Mouse (Mus musculus) neural tube, embryonic 11.5 days (tissue): Measurements from ENCODE around the gene Gnas. TPM values are rescaled to one million over a fixed set of nuclear protein-coding genes. Genes with fewer than 3 reads are reported as not detected.
A peak's percentile ranks its signal among the peaks of the same experiment; 100 is the strongest.
"Not testable (repeated sequence)": the region's sequence is repeated elsewhere in the genome, so short reads cannot be mapped to it uniquely, and the experiment has no call there.

Experiments used
- ATAC-seq: fragments of 200-750 bp; cut with Nextera tagmentation; 2 replicates; pipeline ENCODE4 v1.8.0; 2017; ENCODE audit warnings: moderate number of reproducible peaks, mild to moderate bottlenecking, moderate TSS enrichment, moderate library complexity; ENCODE audit not compliant: insufficient read depth, low FRiP score, low TSS enrichment
- DNase-seq: peaks from one replicate; pipeline ENCODE4 v3.0.0-alpha.2; 2015; ENCODE audit warnings: low spot score
- H3K27ac ChIP-seq: fragments of 300-500 bp; sonication (generic); 2 replicates; pipeline ENCODE4 v1.5.1; 2014; ENCODE audit warnings: low read depth, mild to moderate bottlenecking, low read length
- H3K27me3 ChIP-seq: fragments of 300-500 bp; sonication (generic); 2 replicates; pipeline ENCODE4 v1.6.1; 2014; ENCODE audit warnings: mild to moderate bottlenecking, low read length, mixed read lengths; ENCODE audit not compliant: control insufficient read depth, insufficient read depth
- H3K36me3 ChIP-seq: fragments of 300-500 bp; sonication (generic); 2 replicates; pipeline ENCODE4 v1.6.1; 2014; ENCODE audit warnings: mild to moderate bottlenecking, low read length, moderate library complexity, mixed read lengths; ENCODE audit not compliant: control insufficient read depth, insufficient read depth
- H3K4me1 ChIP-seq: fragments of 300-500 bp; sonication (generic); 2 replicates; pipeline ENCODE4 v1.6.1; 2014; ENCODE audit warnings: low read length, mixed read lengths; ENCODE audit not compliant: control insufficient read depth, insufficient read depth
- H3K4me2 ChIP-seq: fragments of 300-500 bp; sonication (generic); 2 replicates; pipeline ENCODE4 v1.6.1; 2014; ENCODE audit warnings: low read depth, mild to moderate bottlenecking, moderate library complexity
- H3K4me3 ChIP-seq: fragments of 300-500 bp; sonication (generic); 2 replicates; pipeline ENCODE4 v1.5.1; 2014; ENCODE audit warnings: low read depth, low read length
- H3K9ac ChIP-seq: fragments of 300-500 bp; sonication (generic); 2 replicates; pipeline ENCODE4 v1.6.1; 2014; ENCODE audit warnings: mild to moderate bottlenecking, low read length
- H3K9me3 ChIP-seq: fragments of 300-500 bp; sonication (generic); 2 replicates; pipeline ENCODE4 v1.6.1; 2016; ENCODE audit warnings: low read length; ENCODE audit not compliant: control insufficient read depth
- WGBS: fragments of 180-500 bp; shearing (Covaris S2); extraction: QIAGEN DNeasy Blood & Tissue Kit; methylation state at CpG from one replicate; pipeline ENCODE4 v1.1.7; 2014; 5-methylcytosine and 5-hydroxymethylcytosine counted together
- polyA plus RNA-seq: library from polyadenylated mRNA; unstranded; fragments of >200 nt; fragmentation: Nextera tagmentation; extraction: Ambion mirVana; gene quantifications from 2 replicates; pipeline ENCODE4 v1.2.1, GENCODE M21; 2014

The Gnas gene
- polyA plus RNA-seq, 1 experiment from 2014 or later: 1,351 TPM

GRCm38 (mm10) chr2:174310913-174311514 is 26.9 kb downstream of the Gnas start:
- no peaks in the 10 kb centered on the region for H3K27me3 ChIP-seq
- DNase-seq (peak; percentile 80), ATAC-seq (peak; percentile 73)
- H3K4me2 ChIP-seq: no peak overlapping the region
- H3K36me3 ChIP-seq: no peaks in the 10 kb centered on the region
- no peak overlapping the region for H3K9ac ChIP-seq
- 15% methylated on average over 7 of the region's 7 CpGs for WGBS
- no peaks in the 10 kb centered on the region for H3K4me1 ChIP-seq
- no peak overlapping the region for H3K4me3 ChIP-seq
- H3K9me3 ChIP-seq: no peaks in the 10 kb centered on the region
- no peak overlapping the region for H3K27ac ChIP-seq

GRCm38 (mm10) chr2:174311613-174312012 is 27.5 kb downstream of the Gnas start:
- DNase-seq (no peak), ATAC-seq (no peak)
- no peak overlapping the region for H3K4me2 ChIP-seq
- H3K9me3 ChIP-seq: no peaks in the 10 kb centered on the region
- no peaks in the 10 kb centered on the region for H3K27me3 ChIP-seq
- H3K27ac ChIP-seq: no peak overlapping the region
- no peak overlapping the region for H3K4me3 ChIP-seq
- 55% methylated on average over 1 of the region's 1 CpGs for WGBS
- no peaks in the 10 kb centered on the region for H3K36me3 ChIP-seq
- H3K9ac ChIP-seq: no peak overlapping the region
- H3K4me1 ChIP-seq: no peaks in the 10 kb centered on the region

- 41% methylated on average over 4 of the region's 4 CpGs for WGBS
- no peaks in the 10 kb centered on the region for H3K9me3 ChIP-seq
- no peak overlapping the region for H3K4me3 ChIP-seq
- H3K4me1 ChIP-seq: no peaks in the 10 kb centered on the region
- ATAC-seq (peak; percentile 56; the same call in 1 of the 2 replicates), DNase-seq (peak; percentile 78)
- no peaks in the 10 kb centered on the region for H3K36me3 ChIP-seq
- no peak overlapping the region for H3K27ac ChIP-seq
- no peak overlapping the region for H3K9ac ChIP-seq
- no peaks in the 10 kb centered on the region for H3K27me3 ChIP-seq
- no peak overlapping the region for H3K4me2 ChIP-seq
These were observed 28.1 kb downstream of the Gnas start for GRCm38 (mm10) chr2:174312118-174312647.

GRCm38 (mm10) chr2:174312661-174313060 is 28.5 kb downstream of the Gnas start:
- ATAC-seq: no peak
- WGBS: 76% methylated on average over 2 of the region's 2 CpGs
- H3K27ac ChIP-seq: no peak overlapping the region

GRCm38 (mm10) chr2:174315445-174315844 is 31.3 kb downstream of the Gnas start:
- not testable (repeated sequence) for DNase-seq, ATAC-seq, H3K4me1 ChIP-seq, H3K4me2 ChIP-seq, H3K27ac ChIP-seq, H3K27me3 ChIP-seq, H3K9me3 ChIP-seq, H3K9ac ChIP-seq, H3K36me3 ChIP-seq, H3K4me3 ChIP-seq

More at GRCm38 (mm10) chr2:174312661-174313060, 28.5 kb downstream of the Gnas start:
- no peak overlapping the region for H3K4me2 ChIP-seq
- H3K9me3 ChIP-seq: no peaks in the 10 kb centered on the region
- no peaks in the 10 kb centered on the region for H3K36me3 ChIP-seq
- H3K27me3 ChIP-seq: no peaks in the 10 kb centered on the region
- no peak for DNase-seq
- H3K9ac ChIP-seq: no peak overlapping the region
- H3K4me1 ChIP-seq: no peaks in the 10 kb centered on the region
- no peak overlapping the region for H3K4me3 ChIP-seq

GRCm38 (mm10) chr2:174316661-174317060 is 32.5 kb downstream of the Gnas start:
- WGBS: 94% methylated on average over 9 of the region's 9 CpGs
- Histone ChIP-seq H3K9ac (no peak overlapping the region), H3K4me3 (no peak overlapping the region), H3K9me3 (no peaks in the 10 kb centered on the region), H3K4me1 (no peaks in the 10 kb centered on the region), H3K27me3 (no peaks in the 10 kb centered on the region), H3K36me3 (no peaks in the 10 kb centered on the region), H3K27ac (no peak overlapping the region), H3K4me2 (no peak overlapping the region)
- ATAC-seq (no peak), DNase-seq (no peak)

GRCm38 (mm10) chr2:174325989-174326388 is 41.9 kb downstream of the Gnas start:
- no peaks in the 10 kb centered on the region for H3K27me3 ChIP-seq
- H3K4me1 ChIP-seq: peaks cover 6% of the 10 kb centered on the region; the same call in 1 of the 2 replicates
- no peaks in the 10 kb centered on the region for H3K36me3 ChIP-seq
- DNase-seq: no peak
- ATAC-seq: no peak
- no peak overlapping the region for H3K4me3 ChIP-seq
- H3K9ac ChIP-seq: no peak overlapping the region
- no peak overlapping the region for H3K27ac ChIP-seq
- H3K4me2 ChIP-seq: no peak overlapping the region
- H3K9me3 ChIP-seq: no peaks in the 10 kb centered on the region
- 63% methylated on average over 4 of the region's 4 CpGs for WGBS

- no peaks in the 10 kb centered on the region for H3K27me3 ChIP-seq
- 63% methylated on average over 8 of the region's 8 CpGs for WGBS
- H3K9me3 ChIP-seq: no peaks in the 10 kb centered on the region
- no peaks in the 10 kb centered on the region for H3K36me3 ChIP-seq
- 0 out of 2 replicates have a peak overlapping the region, but pooled peaks have one; percentile 56 for H3K9ac ChIP-seq
- peak overlapping the region; percentile 63 for H3K4me2 ChIP-seq
- peak overlapping the region; percentile 95 for H3K4me3 ChIP-seq
- H3K27ac ChIP-seq: no peak overlapping the region
- no peak for ATAC-seq
- no peak for DNase-seq
- H3K4me1 ChIP-seq: peaks cover 6% of the 10 kb centered on the region; the same call in 1 of the 2 replicates
These were observed 42.4 kb downstream of the Gnas start for GRCm38 (mm10) chr2:174326481-174326880.
